Mouse (Mus musculus) layer of hippocampus, postnatal 25 days (tissue): ENCODE measurements around the gene Grm7. TPM values are rescaled to one million over a fixed set of nuclear protein-coding genes. Genes with fewer than 3 reads are reported as not detected.

ENCODE experiments used
- DNase-seq, 2 experiments: peaks; one replicate each; pipeline ENCODE4 v3.0.0; 2022; ENCODE audit warnings: mixed read lengths in 2 of 2, low spot score in 1 of 2; ENCODE audit errors: extremely low spot score in 1 of 2
- total RNA-seq, 2 experiments: library from RNA; stranded (reverse); gene quantifications; 2 replicates each; pipeline ENCODE4 v1.2.3; 2021

Gene Grm7
- total RNA-seq, 2 experiments from 2014 or later = 63.2 to 77.9 TPM

DNA sequence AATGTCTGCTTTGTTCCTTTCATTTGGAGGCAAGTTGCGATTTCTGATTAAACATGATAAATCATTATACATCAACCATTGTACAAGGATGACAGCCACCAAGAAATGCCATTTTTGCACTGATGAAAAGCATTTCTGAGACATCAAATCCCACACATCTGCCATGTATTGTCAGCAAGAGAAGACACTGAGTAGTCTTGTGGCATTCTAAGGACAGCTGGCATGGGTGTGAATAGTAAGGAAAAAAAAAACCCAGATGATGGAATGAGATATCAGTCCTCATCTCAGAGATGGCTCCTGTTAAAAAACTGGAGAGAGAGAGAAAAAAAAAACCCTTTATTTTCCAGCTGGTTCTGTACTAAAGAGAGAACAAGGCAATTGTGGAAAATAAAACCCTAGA lies 875.8 kb downstream of the Grm7 start:
- DNase-seq = no peak

DNA sequence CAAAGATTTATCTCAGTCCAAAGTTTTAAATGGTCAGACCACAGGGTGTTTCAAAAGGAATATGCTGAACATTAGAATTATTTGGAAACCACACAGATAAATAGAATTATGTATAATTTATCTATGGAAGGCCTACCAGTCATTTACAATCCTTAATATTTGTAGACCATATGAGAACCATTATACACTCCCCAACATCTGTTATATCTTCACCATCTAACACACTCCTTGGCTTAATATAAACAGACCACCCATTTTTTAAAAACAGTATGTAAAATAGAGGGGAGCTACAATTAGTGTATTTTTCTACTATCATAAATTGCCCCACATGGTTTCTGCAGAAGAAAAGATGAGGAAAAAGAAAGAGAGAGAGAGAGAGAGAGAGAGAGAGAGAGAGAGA lies 876.7 kb downstream of the Grm7 start:
- no peak for DNase-seq

DNA sequence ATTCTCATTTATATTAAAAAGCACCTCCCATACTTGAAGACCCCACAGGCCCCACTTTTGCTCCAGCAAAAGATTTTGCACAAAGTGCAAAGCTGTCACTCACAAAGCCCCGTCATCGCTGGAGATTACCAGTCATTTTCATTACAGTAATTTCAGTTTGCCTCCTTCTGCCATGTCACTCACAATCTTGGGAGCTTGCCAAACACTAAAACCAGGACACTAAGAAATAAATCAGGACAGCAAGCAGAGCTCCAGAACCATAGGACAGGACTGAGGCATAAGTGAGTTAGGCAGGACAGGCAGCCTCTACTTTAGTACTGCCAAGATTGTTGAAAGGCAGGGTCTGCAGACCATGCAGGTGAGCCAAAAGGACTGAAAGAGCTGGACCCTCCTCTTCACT lies 884.6 kb downstream of the Grm7 start:
- DNase-seq = no peak

DNA sequence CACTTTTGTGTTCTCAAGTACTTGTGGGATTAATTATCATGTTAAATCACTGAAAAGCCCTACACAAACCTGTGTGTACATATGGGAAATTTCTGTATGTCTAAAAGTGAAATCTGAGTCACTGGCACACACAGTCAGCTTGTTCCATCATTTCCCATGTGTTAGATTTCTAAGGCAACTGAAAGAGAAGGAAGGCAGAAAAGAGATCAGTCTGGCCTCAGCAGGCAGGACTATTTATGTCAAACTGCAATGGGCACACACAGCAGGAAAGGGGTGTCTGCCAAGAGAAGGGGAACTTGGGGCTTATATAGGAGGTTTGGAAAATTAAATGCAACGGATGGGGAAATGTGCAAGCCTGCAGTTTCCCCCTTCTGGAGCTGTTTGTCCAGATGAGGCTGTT lies 913.2 kb downstream of the Grm7 start:
- no peak for DNase-seq

DNA sequence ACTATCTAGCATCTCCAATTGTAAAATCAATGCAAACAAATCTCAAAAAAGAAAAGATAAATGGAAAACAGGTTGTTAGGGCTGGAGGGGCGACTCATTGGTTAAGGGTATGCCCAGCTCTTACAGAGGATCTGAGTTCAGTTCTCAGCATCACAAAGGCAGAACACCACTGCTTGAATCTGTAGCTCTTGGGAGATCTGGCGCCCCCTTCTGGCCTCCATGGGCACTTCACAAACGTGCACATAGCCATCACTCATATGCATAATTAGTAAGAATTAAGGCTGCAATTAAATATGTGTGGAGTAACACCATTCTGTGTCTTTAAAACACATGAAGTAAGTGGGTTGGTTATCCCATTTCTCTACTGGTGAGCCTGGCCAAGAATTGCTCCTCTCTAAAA lies 914.1 kb downstream of the Grm7 start:
- no peak for DNase-seq

DNA sequence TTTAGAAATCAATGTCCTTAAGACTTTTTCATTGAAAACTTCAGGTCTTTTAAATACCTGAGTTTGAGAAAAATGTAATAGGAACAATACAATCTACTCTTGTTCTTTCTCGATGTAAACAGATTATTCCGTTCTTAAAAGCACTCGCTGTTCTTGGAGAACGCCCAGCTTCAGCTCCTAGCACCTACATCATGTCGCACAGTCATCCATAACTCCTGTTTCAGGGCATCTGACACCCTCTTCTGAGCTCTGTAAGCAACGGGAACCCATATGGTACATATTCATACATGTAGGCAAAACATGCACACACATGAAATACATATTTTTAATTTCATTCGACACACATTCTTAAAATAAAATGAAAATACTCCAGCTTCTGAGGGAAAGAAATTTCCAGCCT lies 916.0 kb downstream of the Grm7 start:
- DNase-seq = no peak

DNA sequence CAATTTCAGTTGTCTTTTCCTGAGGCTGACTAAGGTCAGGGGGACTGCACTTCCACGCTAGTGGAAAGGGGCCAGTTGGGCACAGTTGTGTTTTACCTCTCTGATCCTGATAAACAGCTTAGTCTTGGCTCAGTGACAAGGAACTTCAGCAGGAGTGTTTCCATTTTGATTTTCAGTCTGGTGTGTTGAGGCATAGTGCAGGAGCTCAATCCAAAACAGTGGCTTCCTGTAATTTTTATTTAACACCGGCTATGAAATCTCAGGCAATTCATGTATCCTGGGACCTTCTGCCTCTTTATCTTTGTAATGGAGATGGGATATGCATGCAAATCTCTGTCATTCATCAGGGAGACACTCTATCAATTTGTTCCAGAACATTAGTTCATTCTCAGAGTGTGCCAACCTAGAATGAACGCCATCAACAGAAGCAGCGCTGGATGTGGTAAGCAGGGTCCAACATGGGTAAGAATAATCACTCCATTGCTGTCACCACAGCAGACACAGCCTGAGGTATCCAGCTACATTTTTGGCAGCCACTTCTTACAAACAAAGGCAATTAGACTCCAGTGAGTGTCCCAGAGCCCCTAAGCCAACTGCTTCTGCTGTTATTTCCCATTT lies 926.2 kb downstream of the Grm7 start:
- no peak for DNase-seq

DNA sequence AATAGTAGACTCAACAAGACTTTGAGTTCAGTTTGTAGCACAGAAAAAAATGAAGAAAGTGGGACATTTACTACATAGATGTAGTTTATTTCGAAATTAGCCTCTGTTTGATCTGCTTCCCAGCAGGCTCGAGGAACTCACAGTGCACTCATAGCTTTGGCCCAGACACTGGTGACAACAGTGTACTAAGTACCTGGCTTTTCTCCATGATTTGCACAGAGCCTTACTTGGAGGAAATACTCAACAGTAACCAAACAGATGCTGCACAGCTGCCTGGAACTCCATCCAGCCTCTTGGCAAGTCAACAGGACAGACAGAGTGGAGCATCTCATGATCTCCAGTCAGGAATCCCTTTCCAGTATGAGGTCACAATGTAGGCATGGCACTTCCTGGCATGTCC lies 939.5 kb downstream of the Grm7 start:
- no peak for DNase-seq

DNA sequence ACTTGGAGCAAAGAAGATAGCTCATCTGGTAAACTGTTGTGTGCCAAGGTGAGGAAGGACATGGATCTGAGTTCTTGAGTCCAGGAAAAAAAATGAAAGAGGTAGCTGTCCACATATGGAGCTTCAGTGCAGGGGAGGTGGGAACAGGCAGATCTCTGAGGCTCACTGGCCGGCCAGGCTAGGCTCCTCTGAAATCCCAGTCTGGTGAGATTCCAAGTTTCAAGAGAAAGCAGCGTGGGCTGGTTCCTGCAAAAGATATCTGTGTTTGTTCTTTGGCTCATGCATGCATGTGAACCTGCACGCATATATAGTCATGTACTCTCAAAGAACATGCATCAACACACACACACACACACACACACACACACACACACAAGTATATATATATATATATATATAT lies 942.2 kb downstream of the Grm7 start:
- DNase-seq = no peak

DNA sequence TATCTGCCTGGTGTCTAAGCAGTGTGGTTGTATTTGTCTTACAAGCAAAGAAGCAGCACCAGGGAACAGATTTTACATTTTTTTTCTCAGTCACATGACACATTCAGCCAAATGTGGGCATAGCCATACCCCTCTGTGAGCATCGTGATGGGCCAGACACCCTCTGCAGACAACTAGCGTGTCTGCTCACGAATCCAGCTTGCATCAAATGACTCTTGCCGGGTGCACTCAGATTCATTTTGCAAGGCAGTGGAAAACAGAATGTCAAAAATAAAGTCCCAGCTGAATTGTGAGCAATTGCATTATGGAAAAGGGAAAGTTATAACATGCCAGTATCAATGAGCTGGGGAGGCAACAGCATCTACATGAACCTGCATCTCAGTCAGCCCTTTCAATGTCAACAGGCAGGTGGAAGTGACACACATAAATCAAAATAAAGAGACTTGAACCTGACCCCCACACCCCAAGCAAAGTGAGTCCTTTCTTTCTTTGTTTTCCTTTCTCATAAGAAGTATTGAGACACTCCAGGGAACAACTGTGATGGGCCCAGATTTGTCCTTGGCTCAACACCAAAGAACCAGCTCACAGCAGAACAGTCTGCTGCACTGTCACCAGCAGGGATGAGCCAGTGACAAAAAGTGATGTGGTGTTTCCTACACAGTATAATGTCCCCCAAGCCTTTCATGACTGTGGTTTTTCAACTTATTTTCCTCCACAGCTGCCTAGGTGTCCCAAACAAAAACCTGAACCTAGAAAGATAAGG lies 956.7 kb downstream of the Grm7 start:
- DNase-seq = peak; percentile 22 to 28

DNA sequence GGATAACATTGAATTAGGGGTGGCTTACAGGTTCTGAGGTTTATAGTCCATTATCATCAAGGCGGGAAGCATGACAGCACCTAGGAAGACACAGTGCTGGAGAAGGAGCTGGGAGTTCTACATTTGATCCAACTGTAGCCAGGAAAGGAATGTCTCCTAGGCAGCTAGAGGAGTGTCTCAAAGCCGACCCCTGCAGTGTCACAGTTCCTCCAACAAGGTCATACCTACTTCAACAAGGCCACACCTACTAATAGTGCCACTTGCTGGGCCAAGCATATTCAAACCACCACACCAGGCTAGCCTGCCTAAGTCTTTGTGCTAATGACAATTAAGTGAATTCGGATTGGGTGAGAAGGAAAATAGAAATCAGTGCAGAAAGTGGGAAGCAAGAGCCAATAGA lies 965.0 kb downstream of the Grm7 start:
- no peak for DNase-seq

DNA sequence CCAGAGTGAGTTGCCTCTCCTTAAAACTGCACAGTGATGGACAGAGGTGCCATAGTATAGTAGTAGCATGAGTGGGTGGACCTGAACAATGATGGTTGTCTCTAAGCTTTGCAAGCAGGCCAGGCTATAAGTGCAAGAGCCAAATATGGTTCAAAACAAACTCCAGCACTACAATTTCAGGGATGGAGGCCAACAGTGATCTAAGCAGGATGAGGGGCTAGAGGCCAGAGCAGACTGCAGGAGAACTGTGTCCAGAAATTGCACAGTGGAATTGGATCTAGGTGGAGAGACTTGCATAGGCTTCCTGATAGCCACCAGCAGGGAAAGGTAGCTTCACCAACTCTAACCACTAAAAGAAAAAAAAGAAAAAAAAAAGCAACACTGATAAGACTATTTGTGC lies 968.5 kb downstream of the Grm7 start:
- DNase-seq = no peak
